Comparison of ENCODE assay signal across 14 mouse cellular contexts in genomic region chr3:26354483-26355030, GRCm38 (mm10). TPM values are rescaled to one million over a fixed set of nuclear protein-coding genes. Genes with fewer than 3 reads are reported as not detected.
DNase-seq lines count a peak whose midpoint lies in the region; ATAC-seq and TF ChIP-seq lines count a peak whose summit lies in the region.
"Had no signal": no experiment of that assay in that cellular context is flagged by ENCODE, and none has a peak within 500 bp of the region (broad histone marks: within the 10 kb centered on the region; RNA-seq: fewer than 3 reads in every experiment).

No protein-coding gene starts in this region.

- H3K9ac ChIP-seq in hindbrain, embryonic 11.5 days (ENCODE audit: low read depth, low read length) = no peak overlapping the region
- H3K9ac ChIP-seq in midbrain, embryonic 11.5 days (ENCODE audit: low read length) = no peak overlapping the region
- no peak overlapping the region for H3K9ac ChIP-seq in midbrain, embryonic 13.5 days (replicated peaks)
- H3K9ac ChIP-seq in intestine, embryonic 15.5 days = no peak overlapping the region
- H3K9ac ChIP-seq: forebrain, embryonic 15.5 days; hindbrain, embryonic 15.5 days; lung, embryonic 15.5 days had no signal

- H3K36me3 ChIP-seq in hindbrain, embryonic 11.5 days (ENCODE audit: control insufficient read depth, insufficient read depth, low read length) = no peaks in the 10 kb centered on the region
- no peaks in the 10 kb centered on the region for H3K36me3 ChIP-seq in hindbrain, embryonic 10.5 days
- H3K36me3 ChIP-seq in midbrain, embryonic 11.5 days (ENCODE audit: control insufficient read depth, insufficient read depth, low read length) = no peaks in the 10 kb centered on the region
- no peaks in the 10 kb centered on the region for H3K36me3 ChIP-seq in midbrain, embryonic 13.5 days
- H3K36me3 ChIP-seq in thymus, adult 2 months (ENCODE audit: control insufficient read depth, insufficient read depth, low read length) = no peaks in the 10 kb centered on the region
- H3K36me3 ChIP-seq in intestine, embryonic 15.5 days = no peaks in the 10 kb centered on the region
- H3K36me3 ChIP-seq: forebrain, embryonic 15.5 days; hindbrain, embryonic 15.5 days; lung, embryonic 15.5 days had no signal

- TF ChIP-seq CTCF in thymus, adult 2 months (IDR thresholded peaks at IDR 0.05; ENCODE audit: borderline replicate concordance, control insufficient read depth, extremely low read depth, insufficient read depth, low read length, poor library complexity) = no peak

- H3K4me2 ChIP-seq in hindbrain, embryonic 11.5 days (replicated peaks; ENCODE audit: low read depth, low read length) = no peak overlapping the region
- no peak overlapping the region for H3K4me2 ChIP-seq in midbrain, embryonic 11.5 days
- H3K4me2 ChIP-seq in midbrain, embryonic 13.5 days (replicated peaks) = no peak overlapping the region
- H3K4me2 ChIP-seq in intestine, embryonic 15.5 days (replicated peaks) = no peak overlapping the region
- H3K4me2 ChIP-seq: forebrain, embryonic 15.5 days; hindbrain, embryonic 15.5 days; lung, embryonic 15.5 days had no signal

- no peaks in the 10 kb centered on the region for H3K27me3 ChIP-seq in hindbrain, embryonic 11.5 days (ENCODE audit: control insufficient read depth, insufficient read depth, low read length)
- no peaks in the 10 kb centered on the region for H3K27me3 ChIP-seq in hindbrain, embryonic 10.5 days (ENCODE audit: insufficient read depth, poor library complexity, severe bottlenecking)
- H3K27me3 ChIP-seq in midbrain, embryonic 11.5 days (ENCODE audit: control insufficient read depth, insufficient read depth, low read length) = no peaks in the 10 kb centered on the region
- H3K27me3 ChIP-seq in midbrain, embryonic 13.5 days = no peaks in the 10 kb centered on the region
- no peaks in the 10 kb centered on the region for H3K27me3 ChIP-seq in thymus, adult 2 months (ENCODE audit: control insufficient read depth, insufficient read depth, low read length)
- H3K27me3 ChIP-seq in intestine, embryonic 15.5 days (replicated peaks) = no peaks in the 10 kb centered on the region
- H3K27me3 ChIP-seq: CH12.LX; forebrain, embryonic 15.5 days; hindbrain, embryonic 15.5 days; lung, embryonic 15.5 days had no signal

- no peak overlapping the region for H3K27ac ChIP-seq in hindbrain, embryonic 11.5 days (ENCODE audit: low read depth, low read length)
- no peak overlapping the region for H3K27ac ChIP-seq in hindbrain, embryonic 10.5 days
- no peak overlapping the region for H3K27ac ChIP-seq in midbrain, embryonic 11.5 days (ENCODE audit: low read depth, low read length)
- no peak overlapping the region for H3K27ac ChIP-seq in midbrain, embryonic 13.5 days
- H3K27ac ChIP-seq in thymus, adult 2 months (ENCODE audit: control insufficient read depth, insufficient read depth, low read length) = no peak overlapping the region
- no peak overlapping the region for H3K27ac ChIP-seq in intestine, embryonic 15.5 days
- H3K27ac ChIP-seq: forebrain, embryonic 15.5 days; hindbrain, embryonic 15.5 days; lung, embryonic 15.5 days had no signal

- H3K4me3 ChIP-seq in hindbrain, embryonic 11.5 days (ENCODE audit: low read depth, low read length) = no peak overlapping the region
- no peak overlapping the region for H3K4me3 ChIP-seq in hindbrain, embryonic 10.5 days
- H3K4me3 ChIP-seq in midbrain, embryonic 11.5 days (ENCODE audit: low read depth, low read length) = no peak overlapping the region
- no peak overlapping the region for H3K4me3 ChIP-seq in midbrain, embryonic 13.5 days (replicated peaks)
- no peak overlapping the region for H3K4me3 ChIP-seq in thymus, adult 2 months (ENCODE audit: control insufficient read depth, insufficient read depth, low read length)
- no peak overlapping the region for H3K4me3 ChIP-seq in intestine, embryonic 15.5 days (replicated peaks)
- H3K4me3 ChIP-seq: forebrain, embryonic 15.5 days; hindbrain, embryonic 15.5 days; lung, embryonic 15.5 days had no signal

- H3K4me1 ChIP-seq in hindbrain, embryonic 11.5 days (replicated peaks; ENCODE audit: control insufficient read depth, insufficient read depth, low read length) = no peaks in the 10 kb centered on the region
- H3K4me1 ChIP-seq in hindbrain, embryonic 10.5 days (replicated peaks) = no peaks in the 10 kb centered on the region
- no peaks in the 10 kb centered on the region for H3K4me1 ChIP-seq in midbrain, embryonic 11.5 days (ENCODE audit: control insufficient read depth, insufficient read depth, low read length)
- H3K4me1 ChIP-seq in midbrain, embryonic 13.5 days (replicated peaks) = no peaks in the 10 kb centered on the region
- no peaks in the 10 kb centered on the region for H3K4me1 ChIP-seq in thymus, adult 2 months (replicated peaks; ENCODE audit: control insufficient read depth, insufficient read depth, low read length)
- no peaks in the 10 kb centered on the region for H3K4me1 ChIP-seq in intestine, embryonic 15.5 days (replicated peaks)
- H3K4me1 ChIP-seq: forebrain, embryonic 15.5 days; hindbrain, embryonic 15.5 days; lung, embryonic 15.5 days had no signal

- no peak for ATAC-seq in hindbrain, embryonic 11.5 days (ENCODE audit: low FRiP score)
- ATAC-seq in midbrain, embryonic 11.5 days (ENCODE audit: low FRiP score) = no peak
- no peak for ATAC-seq in midbrain, embryonic 13.5 days
- ATAC-seq in intestine, embryonic 15.5 days = no peak
- ATAC-seq: forebrain, embryonic 15.5 days had no signal

- peak; percentile 9 for DNase-seq in hindbrain, embryonic 11.5 days (ENCODE audit: low spot score)
- no peak for DNase-seq in hindbrain, embryonic 10.5 days (ENCODE audit: low spot score)
- DNase-seq in midbrain, embryonic 11.5 days (ENCODE audit: low spot score, missing footprints) = peak; percentile 77
- peak; percentile 5 to 28 for DNase-seq in cerebellum, postnatal 25 days
- peak; percentile 15 for DNase-seq in right cerebral cortex, postnatal 14 days
- DNase-seq in thymus, adult 2 months = no peak
- DNase-seq: heart, adult 11 months; thymus, adult 18-20 months had no signal

- TF ChIP-seq POLR2A in thymus, adult 2 months (IDR thresholded peaks at IDR 0.05; ENCODE audit: control insufficient read depth, extremely low read depth, insufficient read depth, low read length, poor library complexity) = no peak

- WGBS in hindbrain, embryonic 11.5 days = 71% methylated on average over 5 of the region's 5 CpGs
- 76% methylated on average over 5 of the region's 5 CpGs for WGBS in hindbrain, embryonic 10.5 days
- 76% methylated on average over 5 of the region's 5 CpGs for WGBS in midbrain, embryonic 11.5 days
- WGBS in midbrain, embryonic 13.5 days = 82% methylated on average over 5 of the region's 5 CpGs
- 87% methylated on average over 5 of the region's 5 CpGs for WGBS in thymus, adult 2 months
- 73% methylated on average over 5 of the region's 5 CpGs for WGBS in intestine, embryonic 15.5 days

- no peaks in the 10 kb centered on the region for H3K9me3 ChIP-seq in hindbrain, embryonic 11.5 days (ENCODE audit: control insufficient read depth, low read length)
- H3K9me3 ChIP-seq in hindbrain, embryonic 10.5 days = no peaks in the 10 kb centered on the region
- H3K9me3 ChIP-seq in midbrain, embryonic 11.5 days (ENCODE audit: control insufficient read depth, low read length) = no peaks in the 10 kb centered on the region
- H3K9me3 ChIP-seq in midbrain, embryonic 13.5 days = no peaks in the 10 kb centered on the region
- H3K9me3 ChIP-seq in intestine, embryonic 15.5 days = no peaks in the 10 kb centered on the region
- H3K9me3 ChIP-seq: forebrain, embryonic 15.5 days; hindbrain, embryonic 15.5 days; lung, embryonic 15.5 days had no signal

RNA-seq across cellular contexts. Expression of gene Nlgn1, which starts 22.3 kb away (rescaled TPM):
- polyA plus RNA-seq in hindbrain, embryonic 11.5 days (2014; fragmentation: Nextera tagmentation; extraction: Ambion mirVana) = 4.5 and 5.8 TPM in 2 replicates
- polyA plus RNA-seq in hindbrain, embryonic 10.5 days (2016; fragmentation: Nextera tagmentation; extraction: Ambion mirVana) = 1.3 and 2.5 TPM in 2 replicates
- 3.8 and 4.5 TPM in 2 replicates for polyA plus RNA-seq in midbrain, embryonic 11.5 days (2014; fragmentation: Nextera tagmentation; extraction: Ambion mirVana)
- polyA plus RNA-seq in midbrain, embryonic 13.5 days (2015; fragmentation: Nextera tagmentation; extraction: Ambion mirVana) = 16.9 and 18.6 TPM in 2 replicates
- 0.83 and 0.96 TPM in 2 replicates for polyA plus RNA-seq in thymus, adult 2 months (2012; rRNA removed)
- 1.7 and 2.1 TPM in 2 replicates for polyA plus RNA-seq in intestine, embryonic 15.5 days (2015; fragmentation: Nextera tagmentation; extraction: Ambion mirVana)

Comparison
In these comparisons a context has a peak if more than half of its experiments do, and no peak if none do; other contexts are left out.
1. DNase-seq: peak in hindbrain, embryonic 11.5 days (single experiment), midbrain, embryonic 11.5 days (single experiment), cerebellum, postnatal 25 days (2 of 2) and right cerebral cortex, postnatal 14 days (single experiment); none in hindbrain, embryonic 10.5 days (single experiment) and thymus, adult 2 months (single experiment).